Mouse (Mus musculus): ENCODE measurements around the gene Fhit. TPM values are rescaled to one million over a fixed set of nuclear protein-coding genes. Genes with fewer than 3 reads are reported as not detected.

Fhit gene
- polyA plus RNA-seq, 1 experiment: not detected

DNA sequence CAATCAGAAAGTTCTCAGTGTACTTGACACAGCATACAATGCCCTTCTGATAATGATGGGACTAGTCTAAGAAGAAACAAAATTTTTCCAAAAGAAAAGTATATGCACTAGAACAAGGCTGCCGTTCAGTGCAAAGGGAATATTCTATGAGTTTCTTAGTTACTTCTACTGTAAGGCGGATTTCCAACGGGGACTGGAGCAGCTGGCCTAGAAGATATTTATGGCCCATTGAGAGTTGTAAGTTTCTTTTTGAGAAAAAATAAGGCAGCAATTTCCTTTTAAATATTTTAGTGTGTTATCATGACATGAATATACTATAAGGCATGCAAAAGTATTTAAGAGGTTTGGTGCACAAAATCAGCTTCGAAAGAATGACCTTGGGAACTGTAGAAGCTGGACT is 1410.5 kb downstream of the Fhit start:
- Histone ChIP-seq H3K4me1 (ENCODE audit: control insufficient read depth) (no peaks in the 10 kb centered on the region), H3K9me3 (ENCODE audit: control insufficient read depth, low read length) (no peaks in the 10 kb centered on the region), H3K36me3 (ENCODE audit: control insufficient read depth) (no peaks in the 10 kb centered on the region), H3K4me3 (replicated peaks) (no peak overlapping the region), H3K27me3 (ENCODE audit: control insufficient read depth) (no peaks in the 10 kb centered on the region)
- TF ChIP-seq GATA1 (IDR thresholded peaks at IDR 0.05; ENCODE audit: low read length): no peak
- TF ChIP-seq TAL1 (IDR thresholded peaks at IDR 0.05; ENCODE audit: low read length): no peak

DNA sequence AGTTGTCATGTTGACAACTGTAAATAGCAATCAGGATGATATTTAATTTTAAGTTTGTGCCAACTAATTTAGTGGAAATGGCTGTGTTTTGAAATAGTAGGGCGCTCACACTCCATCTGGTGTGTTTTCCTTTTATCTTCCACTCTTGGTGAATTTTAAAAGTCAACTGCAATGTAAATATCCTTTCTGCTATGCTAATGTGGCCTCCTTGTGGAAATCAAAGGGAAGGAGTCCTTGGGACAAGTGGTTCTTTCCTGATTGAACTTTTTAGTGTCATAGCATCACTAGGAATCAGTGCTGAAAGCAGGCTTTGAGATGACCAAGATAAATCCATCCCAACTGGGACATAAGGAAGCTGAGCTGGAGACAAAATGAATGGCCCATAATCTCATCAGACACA is 1413.1 kb downstream of the Fhit start:
- H3K9me3 ChIP-seq (ENCODE audit: control insufficient read depth, low read length): no peaks in the 10 kb centered on the region
- no peaks in the 10 kb centered on the region for H3K4me1 ChIP-seq (ENCODE audit: control insufficient read depth)
- TF ChIP-seq TAL1 (IDR thresholded peaks at IDR 0.05; ENCODE audit: low read length) (no peak), GATA1 (IDR thresholded peaks at IDR 0.05; ENCODE audit: low read length) (no peak)
- no peaks in the 10 kb centered on the region for H3K27me3 ChIP-seq (ENCODE audit: control insufficient read depth)
- no peak overlapping the region for H3K4me3 ChIP-seq (replicated peaks)
- H3K36me3 ChIP-seq (ENCODE audit: control insufficient read depth): no peaks in the 10 kb centered on the region

DNA sequence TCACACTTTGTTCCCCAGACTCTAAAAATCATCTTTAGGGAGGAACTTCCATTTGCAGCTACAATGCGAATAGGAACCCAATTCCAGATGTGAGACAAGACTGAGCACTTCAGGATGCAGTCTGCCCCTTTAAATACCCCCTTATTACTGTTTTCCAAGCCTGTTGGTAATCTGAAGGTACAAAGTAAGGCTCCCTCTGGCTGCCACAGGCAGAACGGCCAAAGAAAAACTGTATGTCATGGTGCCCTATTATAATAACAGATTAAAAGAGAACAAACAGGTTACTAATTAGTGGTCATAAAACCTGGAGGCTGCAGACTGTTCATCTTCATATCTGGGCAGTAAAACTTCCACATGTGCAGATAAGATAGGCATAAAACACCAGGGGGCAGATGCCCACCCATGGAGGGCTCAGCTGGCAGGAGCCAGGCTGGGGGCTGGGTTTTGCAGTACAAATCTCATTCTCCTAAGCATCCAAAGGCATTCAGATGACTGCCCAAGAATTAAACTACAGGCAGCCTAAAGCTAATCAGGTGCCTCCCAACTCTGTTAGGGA is 1439.8 kb downstream of the Fhit start:
- TF ChIP-seq TAL1 (IDR thresholded peaks at IDR 0.05; ENCODE audit: low read length) (no peak), GATA1 (IDR thresholded peaks at IDR 0.05; ENCODE audit: low read length) (no peak)
- Histone ChIP-seq H3K4me1 (ENCODE audit: control insufficient read depth) (no peaks in the 10 kb centered on the region), H3K4me3 (replicated peaks) (no peak overlapping the region), H3K9me3 (ENCODE audit: control insufficient read depth, low read length) (no peaks in the 10 kb centered on the region), H3K36me3 (ENCODE audit: control insufficient read depth) (no peaks in the 10 kb centered on the region), H3K27me3 (ENCODE audit: control insufficient read depth) (no peaks in the 10 kb centered on the region)

DNA sequence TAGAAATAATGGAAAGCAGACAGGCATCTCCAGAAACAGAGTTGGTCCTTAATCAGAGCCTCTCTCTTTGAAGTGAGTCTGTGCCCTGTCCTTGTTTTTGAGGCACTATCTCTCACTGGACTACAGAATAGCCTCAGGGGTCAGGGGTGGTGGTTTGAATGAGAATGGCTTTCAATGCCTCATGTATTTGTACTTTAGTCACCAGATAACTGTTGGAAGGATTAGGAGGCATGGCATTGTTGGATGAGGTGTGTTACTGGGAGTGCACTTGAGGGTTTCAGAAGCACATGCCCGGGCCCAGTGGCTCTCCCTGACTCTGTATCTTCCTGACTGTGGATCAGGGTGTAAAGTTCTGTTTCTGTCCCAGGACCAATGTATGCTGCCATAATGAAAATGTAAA is 1463.2 kb downstream of the Fhit start:
- Histone ChIP-seq H3K36me3 (ENCODE audit: control insufficient read depth) (no peaks in the 10 kb centered on the region), H3K27me3 (ENCODE audit: control insufficient read depth) (no peaks in the 10 kb centered on the region), H3K9me3 (ENCODE audit: control insufficient read depth, low read length) (no peaks in the 10 kb centered on the region)

DNA sequence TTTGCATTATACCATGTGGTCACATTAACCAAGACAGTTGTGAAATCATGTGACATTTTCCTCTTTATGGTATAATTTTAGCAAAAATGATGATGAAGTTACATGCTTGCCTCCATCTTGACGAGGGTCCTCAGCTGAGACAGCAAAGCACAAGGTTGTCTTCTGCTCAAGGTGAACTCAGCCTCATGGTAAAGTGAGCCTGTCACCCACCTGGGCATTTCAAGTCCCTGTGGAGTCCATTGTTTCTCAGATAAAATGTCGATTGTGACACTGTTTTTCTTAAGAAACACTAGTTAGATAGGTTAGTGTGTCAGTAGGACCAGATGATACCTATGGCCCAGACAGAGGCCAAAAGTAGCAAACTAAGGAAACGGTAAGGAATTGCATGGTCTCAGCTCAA is 1464.7 kb downstream of the Fhit start:
- Histone ChIP-seq H3K36me3 (ENCODE audit: control insufficient read depth) (no peaks in the 10 kb centered on the region), H3K9me3 (ENCODE audit: control insufficient read depth, low read length) (no peaks in the 10 kb centered on the region), H3K4me3 (replicated peaks) (no peak overlapping the region), H3K27me3 (ENCODE audit: control insufficient read depth) (no peaks in the 10 kb centered on the region), H3K4me1 (ENCODE audit: control insufficient read depth) (no peaks in the 10 kb centered on the region)
- TF ChIP-seq TAL1 (IDR thresholded peaks at IDR 0.05; ENCODE audit: low read length) (no peak), GATA1 (IDR thresholded peaks at IDR 0.05; ENCODE audit: low read length) (no peak)

More for the DNA sequence above, 1463.2 kb downstream of the Fhit start:
- TF ChIP-seq TAL1 (IDR thresholded peaks at IDR 0.05; ENCODE audit: low read length): no peak
- no peak for TF ChIP-seq GATA1 (IDR thresholded peaks at IDR 0.05; ENCODE audit: low read length)
- no peak overlapping the region for H3K4me3 ChIP-seq (replicated peaks)
- no peaks in the 10 kb centered on the region for H3K4me1 ChIP-seq (ENCODE audit: control insufficient read depth)

DNA sequence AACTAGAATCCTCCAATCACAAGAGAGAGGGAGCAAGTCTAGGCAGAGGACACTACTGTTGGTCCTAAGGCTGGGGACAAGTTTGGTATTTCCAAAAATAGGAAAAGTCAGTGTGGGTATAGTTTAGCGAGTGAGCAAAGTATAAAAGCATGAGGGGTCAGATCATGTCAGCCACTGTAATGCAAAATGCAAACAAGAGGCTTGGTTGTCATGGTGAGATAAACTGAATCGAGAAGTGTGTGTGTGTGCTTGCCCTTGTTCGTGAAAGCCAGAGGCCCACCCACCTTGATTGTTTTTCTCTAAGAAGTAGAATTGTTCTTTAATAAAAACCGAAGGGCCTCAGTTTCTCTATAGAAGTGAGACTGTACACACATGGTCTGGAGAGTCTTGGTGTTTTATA is 1465.8 kb downstream of the Fhit start:
- Histone ChIP-seq H3K27me3 (ENCODE audit: control insufficient read depth) (no peaks in the 10 kb centered on the region), H3K36me3 (ENCODE audit: control insufficient read depth) (no peaks in the 10 kb centered on the region), H3K9me3 (ENCODE audit: control insufficient read depth, low read length) (no peaks in the 10 kb centered on the region), H3K4me3 (replicated peaks) (no peak overlapping the region), H3K4me1 (ENCODE audit: control insufficient read depth) (no peaks in the 10 kb centered on the region)
- TF ChIP-seq TAL1 (IDR thresholded peaks at IDR 0.05; ENCODE audit: low read length): no peak
- TF ChIP-seq GATA1 (IDR thresholded peaks at IDR 0.05; ENCODE audit: low read length): no peak

DNA sequence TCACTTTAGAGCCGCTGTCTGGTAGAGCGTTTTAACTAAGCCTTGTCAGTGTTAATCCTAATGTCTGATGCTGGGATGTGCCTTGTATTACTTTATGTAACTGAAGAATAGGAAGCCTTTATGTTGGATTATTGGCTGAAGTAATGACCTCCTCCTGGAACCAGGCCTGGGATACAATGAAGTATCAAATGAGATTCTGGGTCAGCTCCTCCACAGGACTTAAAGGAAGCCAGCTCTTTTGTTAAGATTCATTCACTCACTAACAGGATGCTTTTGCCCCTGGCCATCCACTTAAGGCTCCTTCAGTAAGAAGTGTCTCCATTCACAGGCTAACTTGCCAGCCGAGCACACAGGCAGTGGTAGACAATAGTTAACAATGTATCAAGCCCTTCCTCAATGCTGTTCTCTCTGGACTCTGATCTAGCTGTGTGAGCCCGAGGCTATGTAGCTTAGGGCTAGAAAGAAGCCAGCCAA is 1466.6 kb downstream of the Fhit start:
- H3K4me1 ChIP-seq (ENCODE audit: control insufficient read depth): no peaks in the 10 kb centered on the region
- TF ChIP-seq GATA1 (IDR thresholded peaks at IDR 0.05; ENCODE audit: low read length) (no peak), TAL1 (IDR thresholded peaks at IDR 0.05; ENCODE audit: low read length) (no peak)
- H3K4me3 ChIP-seq (replicated peaks): no peak overlapping the region
- H3K36me3 ChIP-seq (ENCODE audit: control insufficient read depth): no peaks in the 10 kb centered on the region
- no peaks in the 10 kb centered on the region for H3K27me3 ChIP-seq (ENCODE audit: control insufficient read depth)
- no peaks in the 10 kb centered on the region for H3K9me3 ChIP-seq (ENCODE audit: control insufficient read depth, low read length)

DNA sequence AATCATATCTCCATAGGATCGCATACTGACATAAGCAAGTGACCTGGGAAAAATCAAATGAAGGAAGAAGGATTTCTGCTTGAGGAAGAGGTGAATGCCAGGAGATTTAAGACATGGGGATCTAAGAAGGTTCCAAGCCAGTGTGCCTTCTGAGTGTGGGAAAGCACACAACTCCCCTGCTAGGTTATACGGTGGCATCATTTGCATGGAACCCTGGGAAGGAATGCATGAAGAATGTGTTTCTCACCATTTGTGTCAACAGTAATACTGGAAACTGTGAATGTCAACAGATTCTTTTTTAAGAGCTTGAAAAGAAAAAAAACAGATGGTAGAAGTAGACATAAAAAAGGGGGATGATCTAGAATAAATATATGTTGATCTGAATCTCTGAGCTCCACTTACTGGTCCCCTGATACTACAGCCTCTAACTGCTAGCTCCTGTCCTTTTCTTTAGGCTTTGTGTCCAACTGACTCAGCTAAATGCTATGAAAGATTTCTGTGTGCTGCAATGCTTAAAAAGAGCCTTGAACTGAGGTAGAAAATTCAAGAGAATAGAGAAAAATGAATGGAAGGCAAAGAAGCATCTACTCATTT is 1473.1 kb downstream of the Fhit start:
- Histone ChIP-seq H3K4me1 (ENCODE audit: control insufficient read depth) (no peaks in the 10 kb centered on the region), H3K4me3 (replicated peaks) (no peak overlapping the region), H3K27me3 (ENCODE audit: control insufficient read depth) (no peaks in the 10 kb centered on the region), H3K36me3 (ENCODE audit: control insufficient read depth) (no peaks in the 10 kb centered on the region), H3K9me3 (ENCODE audit: control insufficient read depth, low read length) (no peaks in the 10 kb centered on the region)
- no peak for TF ChIP-seq GATA1 (IDR thresholded peaks at IDR 0.05; ENCODE audit: low read length)
- no peak for TF ChIP-seq TAL1 (IDR thresholded peaks at IDR 0.05; ENCODE audit: low read length)

DNA sequence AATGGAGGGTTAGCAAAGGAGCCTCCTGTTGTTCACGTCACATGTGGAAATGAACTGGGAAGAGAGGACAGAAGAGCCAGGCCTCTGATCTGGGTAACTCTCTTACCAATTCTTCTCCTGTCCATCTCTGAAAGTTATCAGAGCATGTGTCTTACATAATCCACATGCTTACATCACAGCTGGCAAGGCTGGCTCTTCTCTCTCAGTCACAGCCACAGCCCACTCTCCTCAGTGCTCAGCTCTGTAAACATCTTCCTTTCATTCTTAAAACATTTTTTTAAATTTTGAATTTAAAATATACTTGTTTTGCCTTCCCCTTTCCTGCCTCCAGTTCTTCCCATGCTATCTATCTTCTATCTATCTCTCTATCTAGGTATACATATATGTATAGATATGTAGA is 1477.5 kb downstream of the Fhit start:
- no peaks in the 10 kb centered on the region for H3K9me3 ChIP-seq (ENCODE audit: control insufficient read depth, low read length)
- no peaks in the 10 kb centered on the region for H3K36me3 ChIP-seq (ENCODE audit: control insufficient read depth)
- no peaks in the 10 kb centered on the region for H3K4me1 ChIP-seq (ENCODE audit: control insufficient read depth)
- H3K4me3 ChIP-seq (replicated peaks): no peak overlapping the region
- TF ChIP-seq TAL1 (IDR thresholded peaks at IDR 0.05; ENCODE audit: low read length) (no peak), GATA1 (IDR thresholded peaks at IDR 0.05; ENCODE audit: low read length) (no peak)
- H3K27me3 ChIP-seq (ENCODE audit: control insufficient read depth): no peaks in the 10 kb centered on the region

DNA sequence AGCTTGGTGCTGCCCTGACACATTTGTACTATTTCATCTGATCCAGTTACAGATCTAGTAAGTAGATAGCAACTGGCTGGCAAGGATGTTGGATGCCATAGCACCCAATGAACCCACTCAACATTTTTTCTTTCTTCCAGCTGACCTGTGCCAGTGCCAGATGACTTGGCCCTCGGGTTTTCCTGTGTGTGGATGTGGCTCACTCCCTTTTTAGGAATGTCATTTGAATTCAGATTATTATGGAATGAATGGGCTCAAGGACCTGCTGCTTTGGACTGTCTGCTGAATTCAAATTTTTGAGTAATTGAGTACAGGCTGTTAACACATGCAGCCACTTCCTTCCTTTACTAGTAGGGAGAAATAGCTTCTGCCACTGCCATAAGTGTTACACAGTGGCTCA is 1489.1 kb downstream of the Fhit start:
- H3K36me3 ChIP-seq (ENCODE audit: control insufficient read depth): no peaks in the 10 kb centered on the region
- no peak for TF ChIP-seq TAL1 (IDR thresholded peaks at IDR 0.05; ENCODE audit: low read length)
- TF ChIP-seq GATA1 (IDR thresholded peaks at IDR 0.05; ENCODE audit: low read length): no peak
- H3K9me3 ChIP-seq (ENCODE audit: control insufficient read depth, low read length): no peaks in the 10 kb centered on the region
- no peaks in the 10 kb centered on the region for H3K27me3 ChIP-seq (ENCODE audit: control insufficient read depth)
- no peaks in the 10 kb centered on the region for H3K4me1 ChIP-seq (ENCODE audit: control insufficient read depth)
- H3K4me3 ChIP-seq (replicated peaks): no peak overlapping the region

Measured in erythroblast, embryonic 14.5 days (primary cell).